Mouse (Mus musculus) forebrain, embryonic 10.5 days (tissue): ENCODE data around the gene Zic5. TPM values are rescaled to one million over a fixed set of nuclear protein-coding genes. Genes with fewer than 3 reads are reported as not detected.
A peak's percentile ranks its signal among the peaks of the same experiment; 100 is the strongest.

ENCODE experiments used
- DNase-seq: peaks from one replicate; pipeline ENCODE4 v3.0.0-alpha.2; 2017; ENCODE audit warnings: low spot score; ENCODE audit errors: extremely low spot score
- H3K27ac ChIP-seq: fragments of 300-500 bp; sonication (generic); 2 replicates; pipeline ENCODE4 v1.5.1; 2016; ENCODE audit warnings: mild to moderate bottlenecking
- H3K27me3 ChIP-seq: fragments of 300-500 bp; sonication (generic); 2 replicates; pipeline ENCODE4 v1.6.1; 2016; ENCODE audit warnings: mild to moderate bottlenecking; ENCODE audit not compliant: poor library complexity, severe bottlenecking
- H3K36me3 ChIP-seq: fragments of 300-500 bp; sonication (generic); replicated peaks from 2 replicates; pipeline ENCODE4 v1.6.1; 2016; ENCODE audit warnings: mild to moderate bottlenecking, moderate library complexity
- H3K4me1 ChIP-seq: fragments of 300-500 bp; sonication (generic); 2 replicates; pipeline ENCODE4 v1.6.1; 2016
- H3K4me3 ChIP-seq: fragments of 300-500 bp; sonication (generic); 2 replicates; pipeline ENCODE4 v1.5.1; 2016; ENCODE audit warnings: mild to moderate bottlenecking, moderate library complexity
- H3K9me3 ChIP-seq: fragments of 300-500 bp; sonication (generic); 2 replicates; pipeline ENCODE4 v1.6.1; 2016; ENCODE audit warnings: mild to moderate bottlenecking, moderate library complexity
- WGBS: fragments of 180-500 bp; shearing (Covaris S2); methylation state at CpG from one replicate; pipeline ENCODE4 v1.1.7; 2016; 5-methylcytosine and 5-hydroxymethylcytosine counted together
- polyA plus RNA-seq: library from polyadenylated mRNA; unstranded; fragments of >200 nt; fragmentation: Nextera tagmentation; extraction: Ambion mirVana; gene quantifications from 2 replicates; pipeline ENCODE4 v1.2.1, GENCODE M21; 2016

Zic5 gene
- polyA plus RNA-seq, 1 experiment from 2014 or later: 21.5 TPM

DNA sequence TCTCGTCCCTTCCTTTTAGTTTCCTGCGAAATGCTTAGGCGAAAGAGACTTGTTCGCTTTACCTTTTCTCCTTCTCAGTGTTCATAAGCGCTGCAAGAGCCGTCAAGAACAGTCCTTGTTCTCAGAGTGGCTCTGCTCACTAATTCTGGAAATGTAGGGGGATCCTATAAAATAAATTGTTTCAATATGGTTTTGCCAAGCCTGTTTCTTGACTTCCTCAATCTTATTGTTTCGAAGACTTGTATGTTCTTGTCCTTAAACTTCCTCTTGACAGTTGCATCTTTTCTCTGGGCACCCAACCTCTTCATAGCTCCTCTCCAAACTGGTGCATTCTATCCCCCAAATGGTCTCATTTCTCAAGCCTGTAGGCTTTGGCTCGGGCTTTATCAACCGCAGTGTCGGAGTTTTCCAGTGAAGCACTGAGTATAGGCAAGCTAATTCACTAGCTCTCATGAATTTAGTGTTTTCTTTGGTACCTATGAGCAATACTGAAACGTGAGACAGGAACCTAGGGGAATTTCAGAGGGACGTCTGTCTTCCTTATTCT lies 20.2 kb upstream of the Zic5 start:
- peak overlapping the region; percentile 99 for H3K27ac ChIP-seq
- no peaks in the 10 kb centered on the region for H3K36me3 ChIP-seq
- peaks cover 82% of the 10 kb centered on the region for H3K4me1 ChIP-seq
- no peaks in the 10 kb centered on the region for H3K9me3 ChIP-seq
- H3K4me3 ChIP-seq: peak overlapping the region; percentile 86
- peak; percentile 43 for DNase-seq
- WGBS: 2% methylated on average over 12 of the region's 12 CpGs
- peaks cover 99% of the 10 kb centered on the region for H3K27me3 ChIP-seq

DNA sequence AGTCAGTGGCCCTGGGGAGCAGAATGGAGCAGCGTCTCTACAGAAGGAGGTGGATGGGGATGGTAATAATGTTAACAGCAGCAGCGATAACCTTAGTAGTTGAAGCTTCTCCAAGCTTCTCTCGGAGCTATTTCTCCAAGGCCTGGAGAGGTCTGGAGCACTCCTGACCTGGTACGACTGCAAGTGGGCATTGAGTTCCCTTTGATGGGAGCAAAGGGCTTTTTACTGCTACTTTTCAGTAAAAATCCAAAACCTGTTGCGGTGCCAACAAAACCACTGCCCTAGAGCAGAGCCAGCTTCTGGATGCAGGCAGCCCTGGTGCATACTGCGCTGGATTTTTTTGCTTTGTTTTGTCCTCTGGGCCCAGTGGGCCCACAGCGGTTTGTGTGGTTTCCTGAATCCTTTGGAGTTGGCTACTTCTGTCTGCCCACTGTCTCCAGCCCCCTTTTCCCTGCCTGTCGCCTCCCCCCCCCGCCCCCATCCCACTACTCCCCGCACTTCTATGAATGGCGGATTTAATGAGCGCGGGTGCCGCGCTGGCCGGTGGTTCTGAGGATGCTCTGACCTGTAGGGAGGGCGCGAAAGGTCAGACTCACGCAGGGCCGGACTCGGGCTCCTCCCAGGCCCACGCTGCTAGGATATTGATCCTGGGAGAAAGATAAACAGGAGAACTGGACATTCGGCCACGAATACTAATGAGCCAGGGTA lies 19.5 kb upstream of the Zic5 start:
- Histone ChIP-seq H3K27me3 (peaks cover 99% of the 10 kb centered on the region), H3K27ac (peak overlapping the region; percentile 99)
- under 1% methylated on average over 24 of the region's 24 CpGs for WGBS

DNA sequence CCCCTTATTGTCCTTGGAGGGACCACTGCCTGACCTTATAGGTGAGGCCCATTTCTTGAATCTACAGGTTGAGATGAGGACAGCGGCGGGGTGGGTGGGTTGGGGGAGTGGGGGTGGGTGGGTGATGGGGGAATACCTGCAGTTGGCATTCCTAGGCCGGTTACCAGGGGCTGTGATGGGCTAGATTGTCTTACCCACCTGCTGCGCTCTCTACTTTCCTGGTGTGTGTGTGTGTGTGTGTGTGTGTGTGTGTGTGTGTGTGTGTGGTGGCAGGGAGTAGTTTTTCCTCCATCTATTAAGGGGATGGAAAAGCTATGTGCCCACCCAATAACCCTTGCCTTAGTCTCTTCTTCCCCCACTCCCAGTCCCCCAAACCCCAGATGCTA lies 19.0 kb upstream of the Zic5 start:
- Histone ChIP-seq H3K36me3 (peaks cover 3% of the 10 kb centered on the region; the same call in 1 of the 2 replicates), H3K27ac (peak overlapping the region; percentile 99), H3K4me3 (peak overlapping the region; percentile 86), H3K4me1 (peaks cover 80% of the 10 kb centered on the region), H3K27me3 (peaks cover 94% of the 10 kb centered on the region), H3K9me3 (no peaks in the 10 kb centered on the region)
- no peak for DNase-seq
- 7% methylated on average over 4 of the region's 4 CpGs for WGBS

More for the DNA sequence above, 19.5 kb upstream of the Zic5 start:
- Histone ChIP-seq H3K4me3 (peak overlapping the region; percentile 86), H3K9me3 (no peaks in the 10 kb centered on the region), H3K4me1 (peaks cover 82% of the 10 kb centered on the region), H3K36me3 (no peaks in the 10 kb centered on the region)
- peak; percentile 59 for DNase-seq

DNA sequence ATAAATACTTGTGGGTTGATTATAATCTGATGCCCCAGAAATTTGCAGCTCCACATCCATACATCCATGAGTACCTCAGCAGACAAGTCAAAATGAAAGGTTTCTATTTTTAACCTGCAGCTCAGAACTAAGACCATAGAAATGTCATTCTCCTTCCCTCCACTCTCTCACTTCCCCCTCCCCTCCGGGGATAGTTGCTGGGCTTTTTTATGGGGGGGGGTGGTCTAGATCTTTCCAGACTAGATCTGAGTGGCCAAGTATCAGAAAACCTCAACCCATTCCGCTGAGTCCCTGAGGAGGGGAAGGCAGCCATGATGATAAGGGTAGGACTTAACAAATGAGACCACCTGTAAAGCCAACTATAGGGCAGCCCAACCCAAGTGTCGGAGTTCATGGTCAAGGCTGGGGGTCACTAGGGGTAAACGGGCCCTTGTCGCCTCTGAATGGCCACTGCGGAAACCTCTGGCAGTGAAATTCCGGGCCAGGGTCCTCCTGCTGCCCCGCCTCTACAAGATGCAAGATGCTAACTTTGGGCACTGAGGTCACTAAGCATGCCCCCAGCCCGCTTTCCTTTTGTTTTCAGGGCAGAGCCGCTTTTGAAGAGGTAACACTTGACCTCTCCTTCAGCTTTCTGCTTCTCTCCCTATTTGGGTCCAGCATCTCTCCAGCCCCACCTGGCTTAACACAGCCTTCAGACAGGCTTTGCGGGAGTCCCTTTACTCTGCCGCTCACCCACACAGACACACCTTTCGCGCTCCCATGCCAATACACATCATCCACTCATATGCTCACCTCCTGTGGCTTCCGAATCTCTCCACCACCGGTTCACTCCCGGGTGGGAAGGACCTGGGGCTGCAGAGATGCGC lies 18.3 kb upstream of the Zic5 start:
- H3K4me1 ChIP-seq: peaks cover 77% of the 10 kb centered on the region
- H3K9me3 ChIP-seq: no peaks in the 10 kb centered on the region
- peak overlapping the region; percentile 86 for H3K4me3 ChIP-seq
- peak overlapping the region; percentile 99 for H3K27ac ChIP-seq
- peaks cover 8% of the 10 kb centered on the region for H3K36me3 ChIP-seq
- H3K27me3 ChIP-seq: peaks cover 90% of the 10 kb centered on the region
- WGBS: 2% methylated on average over 18 of the region's 18 CpGs
- peak; percentile 41 for DNase-seq

DNA sequence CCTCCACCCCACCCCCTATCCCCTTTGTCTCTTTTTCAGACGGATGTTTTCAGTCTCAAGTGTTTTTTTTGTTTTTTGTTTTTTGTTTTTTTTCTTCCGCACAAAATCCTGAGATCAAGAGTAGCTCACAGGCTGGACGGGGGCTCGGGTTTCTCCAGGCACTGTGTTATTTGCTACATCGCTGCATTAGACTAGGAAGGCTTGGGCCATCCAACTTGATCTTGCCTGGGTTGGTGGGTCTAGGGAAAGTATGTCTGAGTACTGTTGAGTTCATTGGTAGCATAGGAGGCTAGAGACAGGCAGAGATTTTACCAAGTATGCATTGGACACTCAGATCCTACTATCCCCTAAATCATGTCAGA lies 17.5 kb upstream of the Zic5 start:
- no peaks in the 10 kb centered on the region for H3K9me3 ChIP-seq
- H3K4me3 ChIP-seq: peak overlapping the region; percentile 86

DNA sequence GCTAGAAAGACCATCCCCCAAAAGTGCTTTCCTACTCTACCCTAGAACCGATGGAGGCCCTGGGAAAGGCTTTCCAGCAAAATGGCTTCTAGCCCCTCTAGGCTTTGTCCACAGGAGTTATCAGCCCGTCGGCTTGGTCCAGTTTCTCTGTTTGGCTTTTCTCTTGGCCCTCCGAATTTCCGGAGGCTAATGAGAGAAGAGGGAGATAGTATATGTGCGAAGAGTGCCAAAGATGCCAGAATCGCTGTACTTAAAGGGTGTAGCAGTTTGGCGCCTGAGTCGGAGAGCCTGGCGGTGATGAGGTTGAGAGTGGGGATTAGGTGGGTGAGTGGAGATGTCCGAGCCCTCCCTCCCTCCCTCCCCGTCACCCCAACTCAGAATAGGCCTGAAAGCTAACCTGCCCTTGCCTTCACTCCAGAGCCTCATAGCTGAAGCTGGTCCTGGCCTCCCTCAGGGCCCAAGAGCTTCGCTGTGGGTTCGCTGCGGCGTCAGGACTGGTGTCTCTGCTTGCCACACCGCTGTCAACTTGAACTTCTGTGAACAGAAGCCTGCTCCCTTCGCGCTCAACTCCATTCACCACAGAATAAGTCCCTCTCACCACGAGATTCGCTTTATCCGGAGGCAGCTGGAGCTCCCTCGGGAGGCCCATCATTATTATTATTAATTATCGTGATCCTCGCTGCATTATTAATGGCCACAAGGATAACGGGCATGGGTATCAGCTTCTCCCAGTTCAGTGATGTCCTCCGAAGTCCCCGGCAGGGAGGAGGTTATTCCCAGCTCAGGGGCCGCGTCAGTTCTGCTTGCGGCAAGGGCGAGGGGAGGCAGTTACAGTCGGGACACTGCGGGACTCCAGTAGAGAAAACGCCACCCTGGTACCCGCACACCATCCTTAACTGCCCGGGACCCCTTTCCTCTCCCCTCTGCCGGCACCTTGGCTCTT lies 16.9 kb upstream of the Zic5 start:
- H3K4me3 ChIP-seq: peak overlapping the region; percentile 86
- peaks cover 89% of the 10 kb centered on the region for H3K27me3 ChIP-seq
- DNase-seq: peak; percentile 71
- under 1% methylated on average over 37 of the region's 38 CpGs for WGBS
- peaks cover 80% of the 10 kb centered on the region for H3K4me1 ChIP-seq
- H3K27ac ChIP-seq: peak overlapping the region; percentile 99
- no peaks in the 10 kb centered on the region for H3K9me3 ChIP-seq
- peaks cover 22% of the 10 kb centered on the region for H3K36me3 ChIP-seq

More for the DNA sequence above, 17.5 kb upstream of the Zic5 start:
- WGBS: 2% methylated on average over 5 of the region's 5 CpGs
- H3K27me3 ChIP-seq: peaks cover 90% of the 10 kb centered on the region
- H3K4me1 ChIP-seq: peaks cover 83% of the 10 kb centered on the region
- no peak for DNase-seq
- H3K36me3 ChIP-seq: peaks cover 15% of the 10 kb centered on the region
- peak overlapping the region; percentile 99 for H3K27ac ChIP-seq

DNA sequence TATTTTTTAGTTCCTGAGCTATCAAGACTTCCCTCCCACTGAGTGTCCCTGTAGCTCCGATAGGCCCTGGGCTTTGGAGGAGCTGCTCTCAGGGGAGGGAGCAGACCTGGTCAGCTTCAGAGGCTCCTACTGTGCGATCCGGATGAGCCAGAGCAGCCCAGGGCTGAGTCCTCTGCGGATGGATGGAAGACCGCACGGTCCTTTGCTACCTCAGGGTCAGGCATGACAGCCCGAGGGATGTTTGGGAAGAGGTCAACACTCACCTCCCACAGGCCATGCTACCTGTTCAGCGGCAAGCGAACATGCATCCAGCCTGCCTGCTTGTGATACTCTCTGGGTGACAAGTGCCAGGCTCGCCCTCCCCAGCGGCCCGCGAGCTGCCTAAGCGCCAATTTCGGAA lies 15.7 kb upstream of the Zic5 start:
- peaks cover 33% of the 10 kb centered on the region for H3K36me3 ChIP-seq
- peaks cover 81% of the 10 kb centered on the region for H3K4me1 ChIP-seq
- peaks cover 87% of the 10 kb centered on the region for H3K27me3 ChIP-seq
- no peaks in the 10 kb centered on the region for H3K9me3 ChIP-seq
- 3% methylated on average over 15 of the region's 15 CpGs for WGBS
- peak overlapping the region; percentile 99 for H3K27ac ChIP-seq
- peak overlapping the region; percentile 86 for H3K4me3 ChIP-seq
- peak; percentile 55 for DNase-seq

DNA sequence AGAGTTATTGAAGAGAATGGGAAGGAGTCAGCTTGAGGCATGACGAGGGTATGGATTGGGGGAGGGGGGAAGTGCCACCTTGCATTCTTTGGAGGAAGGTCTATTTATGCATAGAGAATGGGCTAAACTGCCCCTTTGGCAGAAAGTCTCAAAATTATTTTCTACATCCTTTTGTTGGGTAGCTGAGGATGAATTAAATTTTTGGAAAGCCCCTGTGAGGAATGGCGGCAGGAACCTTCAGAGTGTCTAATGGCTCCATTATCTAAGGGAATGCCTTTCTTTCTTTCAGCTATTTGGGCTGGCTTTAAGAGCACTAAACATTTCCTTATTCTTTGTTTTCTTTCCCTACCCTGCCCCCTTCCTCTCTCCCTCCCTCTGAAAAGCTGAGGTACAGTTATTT lies 14.9 kb upstream of the Zic5 start:
- Histone ChIP-seq H3K4me1 (peaks cover 82% of the 10 kb centered on the region), H3K4me3 (peak overlapping the region; percentile 86)
- peak; percentile 24 for DNase-seq

DNA sequence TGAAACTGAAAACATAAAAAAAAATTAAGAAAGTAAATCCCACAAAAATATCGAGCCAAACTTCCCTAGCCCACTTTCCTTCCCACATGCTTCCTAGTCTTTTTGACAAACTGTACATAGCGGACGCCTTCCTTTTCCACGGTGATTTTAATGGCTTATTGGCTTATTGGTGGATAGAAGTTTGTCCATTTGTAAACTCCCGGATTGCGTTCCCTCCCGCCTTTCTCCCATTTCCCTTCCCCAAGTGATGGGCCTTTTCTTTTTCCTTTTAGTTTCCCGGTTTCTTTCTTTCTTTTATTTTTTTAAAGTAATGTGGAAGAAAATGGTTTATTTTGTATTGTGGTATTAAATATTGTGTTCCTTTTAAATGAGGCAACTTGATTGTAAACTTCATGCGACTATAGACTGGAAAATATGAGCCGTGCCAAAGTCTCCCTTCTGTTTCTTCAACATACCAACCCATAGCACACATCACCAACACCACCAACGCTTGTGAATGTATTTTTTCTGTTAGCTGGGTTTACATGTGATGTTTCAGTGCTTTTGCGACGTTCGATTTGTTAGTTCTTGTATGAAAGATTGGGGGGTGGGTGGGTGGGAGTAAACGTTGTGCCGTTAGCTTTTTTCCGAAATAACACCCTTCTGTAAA lies 14.1 kb upstream of the Zic5 start:
- Histone ChIP-seq H3K9me3 (no peaks in the 10 kb centered on the region), H3K4me1 (peaks cover 81% of the 10 kb centered on the region), H3K27me3 (peaks cover 87% of the 10 kb centered on the region), H3K4me3 (peak overlapping the region; percentile 86), H3K36me3 (peaks cover 38% of the 10 kb centered on the region), H3K27ac (peak overlapping the region; percentile 99)
- peak; percentile 18 for DNase-seq
- 8% methylated on average over 17 of the region's 17 CpGs for WGBS

More for the DNA sequence above, 14.9 kb upstream of the Zic5 start:
- Histone ChIP-seq H3K27ac (peak overlapping the region; percentile 99), H3K27me3 (peaks cover 87% of the 10 kb centered on the region), H3K9me3 (no peaks in the 10 kb centered on the region), H3K36me3 (peaks cover 38% of the 10 kb centered on the region)
- 12% methylated on average over 2 of the region's 2 CpGs for WGBS

DNA sequence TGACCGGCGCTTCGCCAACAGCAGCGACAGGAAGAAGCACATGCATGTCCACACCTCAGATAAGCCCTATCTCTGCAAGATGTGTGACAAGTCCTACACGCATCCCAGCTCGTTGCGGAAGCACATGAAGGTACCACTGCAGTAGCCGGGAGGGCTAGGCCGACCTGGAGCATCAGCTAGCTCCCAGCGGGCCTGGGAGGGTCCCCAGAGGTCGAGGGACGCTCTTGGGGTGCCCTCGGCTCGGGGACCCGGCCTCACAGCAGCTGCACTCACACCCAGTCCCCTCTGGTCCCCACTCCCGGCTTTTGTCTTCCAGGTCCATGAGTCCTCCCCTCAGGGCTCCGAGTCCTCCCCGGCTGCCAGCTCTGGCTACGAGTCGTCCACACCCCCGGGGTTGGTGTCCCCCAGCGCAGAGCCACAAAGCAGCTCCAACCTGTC lies 13.1 kb upstream of the Zic5 start:
- WGBS: under 1% methylated on average over 22 of the region's 22 CpGs
- H3K9me3 ChIP-seq: no peaks in the 10 kb centered on the region
- peaks cover 81% of the 10 kb centered on the region for H3K4me1 ChIP-seq
- H3K36me3 ChIP-seq: peaks cover 38% of the 10 kb centered on the region
- peaks cover 86% of the 10 kb centered on the region for H3K27me3 ChIP-seq
- peak; percentile 68 for DNase-seq
- H3K27ac ChIP-seq: peak overlapping the region; percentile 99
- peak overlapping the region; percentile 86 for H3K4me3 ChIP-seq

DNA sequence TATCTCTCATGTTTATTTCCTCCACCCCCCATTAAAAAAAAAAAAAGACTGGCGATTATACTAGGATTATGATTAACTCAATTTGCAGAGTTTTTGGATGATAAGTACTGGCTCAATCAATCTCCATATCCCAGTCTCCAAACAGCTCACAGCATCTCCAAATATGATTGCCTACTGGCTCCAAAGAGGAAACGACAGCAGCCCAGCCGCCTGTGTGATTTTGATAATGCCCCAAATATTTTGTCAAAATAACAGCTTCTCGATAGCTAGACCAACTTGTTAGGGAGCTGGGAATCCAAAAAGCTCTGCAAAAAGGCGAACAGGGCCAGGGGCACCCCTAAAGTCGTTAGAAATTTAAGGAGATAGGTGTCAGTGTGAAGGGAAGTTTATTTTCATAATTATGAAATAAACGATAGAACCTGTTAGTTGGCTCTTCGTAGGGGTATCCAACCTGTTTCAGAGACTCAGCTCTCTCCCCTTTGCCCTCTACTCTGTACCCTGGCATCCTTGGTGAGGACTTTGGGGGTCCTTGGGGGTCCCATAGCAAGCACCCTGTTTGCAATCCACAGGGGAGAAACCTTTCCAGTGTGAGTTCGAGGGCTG lies 12.6 kb upstream of the Zic5 start:
- Histone ChIP-seq H3K4me3 (peak overlapping the region; percentile 86), H3K36me3 (peaks cover 38% of the 10 kb centered on the region), H3K27me3 (peaks cover 86% of the 10 kb centered on the region), H3K4me1 (peaks cover 81% of the 10 kb centered on the region), H3K9me3 (no peaks in the 10 kb centered on the region), H3K27ac (peak overlapping the region; percentile 99)
- DNase-seq: peak; percentile 66
- WGBS: under 1% methylated on average over 9 of the region's 9 CpGs
